Mouse (Mus musculus): ENCODE results near the gene Calr4. TPM values are rescaled to one million over a fixed set of nuclear protein-coding genes. Genes with fewer than 3 reads are reported as not detected.

The Calr4 gene
- polyA plus RNA-seq, 1 experiment from 2014 or later: 0.11 TPM

DNA sequence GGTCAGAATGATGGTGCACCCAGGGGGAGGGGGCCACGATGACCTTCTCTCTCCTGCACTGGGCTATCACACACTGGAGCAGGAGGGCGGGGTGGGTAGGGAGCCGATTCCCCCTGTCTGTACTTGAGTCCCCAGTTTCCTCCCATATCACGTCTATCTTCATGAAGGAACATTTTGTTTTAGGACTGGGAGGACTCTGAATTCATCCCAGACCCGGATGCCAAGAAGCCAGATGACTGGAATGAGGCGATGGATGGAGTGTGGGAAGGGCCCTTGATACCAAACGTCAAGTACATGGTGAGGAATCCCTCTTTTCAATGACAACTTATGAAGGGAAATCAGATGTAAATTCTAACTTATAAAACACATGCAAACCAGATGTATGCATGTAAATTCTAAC lies 10.2 kb downstream of the Calr4 start:
- 79% methylated on average over 7 of the region's 7 CpGs for WGBS
- Histone ChIP-seq H3K27me3 (replicated peaks; ENCODE audit: control insufficient read depth, insufficient read depth, low read length) (no peaks in the 10 kb centered on the region), H3K9ac (ENCODE audit: low read length) (no peak overlapping the region), H3K36me3 (ENCODE audit: control insufficient read depth, insufficient read depth, low read length) (no peaks in the 10 kb centered on the region), H3K4me1 (replicated peaks; ENCODE audit: control insufficient read depth, insufficient read depth, low read length) (no peaks in the 10 kb centered on the region), H3K27ac (ENCODE audit: low read depth) (no peak overlapping the region), H3K4me3 (ENCODE audit: low read depth, low read length) (no peak overlapping the region), H3K9me3 (ENCODE audit: control insufficient read depth, low read length) (no peaks in the 10 kb centered on the region), H3K4me2 (ENCODE audit: low read length) (no peak overlapping the region)
- DNase-seq (ENCODE audit: low spot score): no peak
- no peak for ATAC-seq (replicated peaks; ENCODE audit: low FRiP score, low TSS enrichment, low read depth)

- Histone ChIP-seq H3K4me2 (ENCODE audit: low read length) (no peak overlapping the region), H3K27me3 (replicated peaks; ENCODE audit: control insufficient read depth, insufficient read depth, low read length) (no peaks in the 10 kb centered on the region), H3K9me3 (ENCODE audit: control insufficient read depth, low read length) (no peaks in the 10 kb centered on the region), H3K4me3 (ENCODE audit: low read depth, low read length) (no peak overlapping the region), H3K36me3 (ENCODE audit: control insufficient read depth, insufficient read depth, low read length) (no peaks in the 10 kb centered on the region), H3K27ac (ENCODE audit: low read depth) (no peak overlapping the region), H3K9ac (ENCODE audit: low read length) (no peak overlapping the region), H3K4me1 (replicated peaks; ENCODE audit: control insufficient read depth, insufficient read depth, low read length) (no peaks in the 10 kb centered on the region)
- DNase-seq (ENCODE audit: low spot score) (no peak), ATAC-seq (replicated peaks; ENCODE audit: low FRiP score, low TSS enrichment, low read depth) (no peak)
- WGBS: 80% methylated on average over 6 of the region's 6 CpGs
These were observed 10.8 kb downstream of the Calr4 start for GRCm38 (mm10) chr4:109245016-109245620.

DNA sequence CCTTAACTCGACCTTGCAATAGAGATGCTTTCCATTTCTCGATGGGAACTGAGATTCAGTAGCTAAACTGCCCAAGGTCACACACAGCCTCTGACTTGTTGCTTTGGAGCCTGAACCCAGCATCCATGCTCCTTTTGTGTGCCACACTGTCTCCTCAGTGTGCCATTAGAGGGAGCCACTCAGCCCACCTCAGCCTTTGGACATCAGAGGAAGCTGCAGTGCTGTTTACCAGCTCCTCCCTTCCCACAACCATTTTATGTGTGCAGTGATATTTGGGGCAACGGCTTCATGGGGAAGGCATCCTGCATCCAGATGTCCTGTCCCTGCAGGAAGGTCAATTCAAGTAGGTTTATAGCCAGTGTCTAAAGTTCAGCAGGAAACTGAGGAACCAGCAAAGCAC lies 17.3 kb downstream of the Calr4 start:
- 44% methylated on average over 3 of the region's 3 CpGs for WGBS
- 0 out of 2 replicates have a peak, but pooled peaks cover 4% of the 10 kb centered on the region for H3K4me1 ChIP-seq (replicated peaks; ENCODE audit: control insufficient read depth, insufficient read depth, low read length)
- no peak for ATAC-seq (replicated peaks; ENCODE audit: low FRiP score, low TSS enrichment, low read depth)
- H3K4me3 ChIP-seq (ENCODE audit: low read depth, low read length): no peak overlapping the region
- no peaks in the 10 kb centered on the region for H3K9me3 ChIP-seq (ENCODE audit: control insufficient read depth, low read length)
- H3K27ac ChIP-seq (ENCODE audit: low read depth): no peak overlapping the region
- no peaks in the 10 kb centered on the region for H3K27me3 ChIP-seq (replicated peaks; ENCODE audit: control insufficient read depth, insufficient read depth, low read length)
- no peak overlapping the region for H3K4me2 ChIP-seq (ENCODE audit: low read length)
- no peaks in the 10 kb centered on the region for H3K36me3 ChIP-seq (ENCODE audit: control insufficient read depth, insufficient read depth, low read length)
- no peak for DNase-seq (ENCODE audit: low spot score)
- no peak overlapping the region for H3K9ac ChIP-seq (ENCODE audit: low read length)

DNA sequence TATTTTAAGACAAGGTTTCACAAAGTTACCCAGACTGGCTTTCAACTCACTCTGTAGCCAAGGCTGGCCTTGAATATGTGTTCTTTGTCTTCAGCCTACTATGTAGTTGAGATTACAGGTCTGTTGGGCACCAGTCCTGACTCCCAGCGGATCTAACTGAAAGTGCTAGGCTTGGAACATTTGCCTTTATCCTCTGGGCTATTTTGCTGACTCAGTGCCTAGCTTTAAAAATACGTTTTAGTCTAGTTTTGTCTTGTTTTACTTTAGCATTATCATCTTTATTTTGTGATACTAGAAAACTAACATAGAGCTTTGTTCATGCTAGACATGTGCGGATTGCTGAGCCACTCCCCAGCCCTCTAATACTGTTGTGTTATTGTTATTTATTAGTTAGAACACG lies 17.9 kb downstream of the Calr4 start:
- 76% methylated on average over 4 of the region's 4 CpGs for WGBS
- Histone ChIP-seq H3K4me1 (replicated peaks; ENCODE audit: control insufficient read depth, insufficient read depth, low read length) (0 out of 2 replicates have a peak, but pooled peaks cover 4% of the 10 kb centered on the region), H3K9ac (ENCODE audit: low read length) (no peak overlapping the region), H3K9me3 (ENCODE audit: control insufficient read depth, low read length) (no peaks in the 10 kb centered on the region), H3K4me2 (ENCODE audit: low read length) (no peak overlapping the region), H3K4me3 (ENCODE audit: low read depth, low read length) (no peak overlapping the region), H3K27me3 (replicated peaks; ENCODE audit: control insufficient read depth, insufficient read depth, low read length) (no peaks in the 10 kb centered on the region), H3K27ac (ENCODE audit: low read depth) (no peak overlapping the region), H3K36me3 (ENCODE audit: control insufficient read depth, insufficient read depth, low read length) (no peaks in the 10 kb centered on the region)
- DNase-seq (ENCODE audit: low spot score): no peak
- ATAC-seq (replicated peaks; ENCODE audit: low FRiP score, low TSS enrichment, low read depth): no peak

DNA sequence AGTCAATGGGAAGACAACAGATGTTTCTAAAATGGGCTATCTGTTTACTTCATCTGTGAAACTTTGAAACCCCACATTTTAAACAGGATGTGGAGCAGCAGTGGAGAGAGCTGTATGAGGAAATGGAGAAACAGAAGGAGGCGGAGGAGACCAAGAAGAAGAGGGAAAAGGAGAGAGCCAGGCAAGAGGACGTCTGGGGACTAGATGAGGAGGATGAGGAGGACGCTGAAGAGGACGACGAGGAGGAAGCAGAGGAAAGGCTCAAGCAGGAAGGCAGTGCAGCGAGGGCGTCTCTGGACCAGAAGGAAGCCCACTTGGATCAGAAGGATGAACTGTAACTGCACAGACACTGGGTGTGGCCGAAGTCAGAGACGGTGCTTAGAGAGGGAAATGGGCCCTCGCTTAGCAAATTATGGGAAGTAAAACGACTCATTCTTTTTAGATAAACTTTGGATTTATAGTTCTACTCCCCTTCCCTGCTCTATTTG lies 19.4 kb downstream of the Calr4 start:
- Histone ChIP-seq H3K4me1 (replicated peaks; ENCODE audit: control insufficient read depth, insufficient read depth, low read length) (0 out of 2 replicates have a peak, but pooled peaks cover 4% of the 10 kb centered on the region), H3K4me3 (ENCODE audit: low read depth, low read length) (no peak overlapping the region), H3K9me3 (ENCODE audit: control insufficient read depth, low read length) (no peaks in the 10 kb centered on the region), H3K27ac (ENCODE audit: low read depth) (peak overlapping the region; percentile 74), H3K9ac (ENCODE audit: low read length) (no peak overlapping the region), H3K36me3 (ENCODE audit: control insufficient read depth, insufficient read depth, low read length) (no peaks in the 10 kb centered on the region), H3K4me2 (ENCODE audit: low read length) (peak overlapping the region; percentile 7; the same call in 1 of the 2 replicates), H3K27me3 (replicated peaks; ENCODE audit: control insufficient read depth, insufficient read depth, low read length) (no peaks in the 10 kb centered on the region)
- WGBS: 33% methylated on average over 11 of the region's 11 CpGs
- DNase-seq (ENCODE audit: low spot score) (no peak), ATAC-seq (replicated peaks; ENCODE audit: low FRiP score, low TSS enrichment, low read depth) (no peak)

- ATAC-seq (replicated peaks; ENCODE audit: low FRiP score, low TSS enrichment, low read depth): no peak
- H3K27me3 ChIP-seq (replicated peaks; ENCODE audit: control insufficient read depth, insufficient read depth, low read length): no peaks in the 10 kb centered on the region
These were observed 20.2 kb downstream of the Calr4 start for GRCm38 (mm10) chr4:109254511-109254910.

GRCm38 (mm10) chr4:109255321-109255720 lies 21.0 kb downstream of the Calr4 start:
- Histone ChIP-seq H3K9me3 (ENCODE audit: control insufficient read depth, low read length) (no peaks in the 10 kb centered on the region), H3K4me2 (ENCODE audit: low read length) (no peak overlapping the region), H3K27me3 (replicated peaks; ENCODE audit: control insufficient read depth, insufficient read depth, low read length) (no peaks in the 10 kb centered on the region), H3K36me3 (ENCODE audit: control insufficient read depth, insufficient read depth, low read length) (no peaks in the 10 kb centered on the region), H3K9ac (ENCODE audit: low read length) (no peak overlapping the region), H3K4me1 (replicated peaks; ENCODE audit: control insufficient read depth, insufficient read depth, low read length) (0 out of 2 replicates have a peak, but pooled peaks cover 4% of the 10 kb centered on the region), H3K27ac (ENCODE audit: low read depth) (no peak overlapping the region), H3K4me3 (ENCODE audit: low read depth, low read length) (no peak overlapping the region)
- no peak for ATAC-seq (replicated peaks; ENCODE audit: low FRiP score, low TSS enrichment, low read depth)
- no peak for DNase-seq (ENCODE audit: low spot score)
- WGBS: 63% methylated on average over 2 of the region's 2 CpGs

More at GRCm38 (mm10) chr4:109254511-109254910, 20.2 kb downstream of the Calr4 start:
- H3K27ac ChIP-seq (ENCODE audit: low read depth): no peak overlapping the region
- no peak for DNase-seq (ENCODE audit: low spot score)
- WGBS: 77% methylated on average over 5 of the region's 5 CpGs
- H3K9ac ChIP-seq (ENCODE audit: low read length): no peak overlapping the region
- no peaks in the 10 kb centered on the region for H3K36me3 ChIP-seq (ENCODE audit: control insufficient read depth, insufficient read depth, low read length)
- H3K4me1 ChIP-seq (replicated peaks; ENCODE audit: control insufficient read depth, insufficient read depth, low read length): 0 out of 2 replicates have a peak, but pooled peaks cover 4% of the 10 kb centered on the region
- H3K9me3 ChIP-seq (ENCODE audit: control insufficient read depth, low read length): no peaks in the 10 kb centered on the region
- no peak overlapping the region for H3K4me2 ChIP-seq (ENCODE audit: low read length)
- H3K4me3 ChIP-seq (ENCODE audit: low read depth, low read length): no peak overlapping the region

DNA sequence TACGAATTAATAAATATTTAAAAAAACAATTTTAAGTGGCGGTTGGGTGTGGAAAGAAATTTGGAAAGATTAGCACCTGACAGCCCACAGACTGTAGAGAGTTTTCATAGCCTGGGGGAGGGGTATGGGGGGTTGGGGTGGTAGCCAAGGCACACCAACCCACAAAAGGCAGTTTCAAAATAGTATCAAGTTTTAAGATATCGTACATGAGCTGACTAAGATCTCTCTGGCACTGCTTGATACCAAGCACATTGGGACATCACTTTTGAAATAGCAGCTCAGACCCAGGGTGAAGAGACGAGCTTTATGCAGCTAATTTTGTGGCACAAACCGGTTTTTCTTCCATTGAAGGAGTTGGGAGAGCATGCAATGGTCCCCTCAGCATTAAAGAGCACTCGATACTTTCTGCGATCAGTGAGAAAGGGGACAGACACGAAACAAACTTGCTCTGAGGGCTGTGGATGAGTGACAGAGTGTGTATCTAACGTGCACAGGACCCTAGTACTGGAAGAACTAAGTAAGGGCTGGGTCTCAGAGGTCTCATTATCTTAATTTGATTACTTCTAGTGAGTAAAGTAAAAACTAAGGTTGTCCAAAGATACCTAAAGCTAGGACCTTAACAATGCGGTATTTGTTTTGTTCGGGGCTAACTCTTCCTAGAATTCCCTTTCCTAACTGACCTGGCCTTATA lies 21.6 kb downstream of the Calr4 start:
- Histone ChIP-seq H3K27ac (ENCODE audit: low read depth) (no peak overlapping the region), H3K9ac (ENCODE audit: low read length) (no peak overlapping the region), H3K36me3 (ENCODE audit: control insufficient read depth, insufficient read depth, low read length) (no peaks in the 10 kb centered on the region), H3K9me3 (ENCODE audit: control insufficient read depth, low read length) (no peaks in the 10 kb centered on the region), H3K4me1 (replicated peaks; ENCODE audit: control insufficient read depth, insufficient read depth, low read length) (0 out of 2 replicates have a peak, but pooled peaks cover 4% of the 10 kb centered on the region), H3K27me3 (replicated peaks; ENCODE audit: control insufficient read depth, insufficient read depth, low read length) (no peaks in the 10 kb centered on the region), H3K4me3 (ENCODE audit: low read depth, low read length) (no peak overlapping the region), H3K4me2 (ENCODE audit: low read length) (no peak overlapping the region)
- no peak for ATAC-seq (replicated peaks; ENCODE audit: low FRiP score, low TSS enrichment, low read depth)
- WGBS: 84% methylated on average over 11 of the region's 11 CpGs
- DNase-seq (ENCODE audit: low spot score): no peak
